Mouse (Mus musculus): ENCODE data around the gene Klhl18.

DNA sequence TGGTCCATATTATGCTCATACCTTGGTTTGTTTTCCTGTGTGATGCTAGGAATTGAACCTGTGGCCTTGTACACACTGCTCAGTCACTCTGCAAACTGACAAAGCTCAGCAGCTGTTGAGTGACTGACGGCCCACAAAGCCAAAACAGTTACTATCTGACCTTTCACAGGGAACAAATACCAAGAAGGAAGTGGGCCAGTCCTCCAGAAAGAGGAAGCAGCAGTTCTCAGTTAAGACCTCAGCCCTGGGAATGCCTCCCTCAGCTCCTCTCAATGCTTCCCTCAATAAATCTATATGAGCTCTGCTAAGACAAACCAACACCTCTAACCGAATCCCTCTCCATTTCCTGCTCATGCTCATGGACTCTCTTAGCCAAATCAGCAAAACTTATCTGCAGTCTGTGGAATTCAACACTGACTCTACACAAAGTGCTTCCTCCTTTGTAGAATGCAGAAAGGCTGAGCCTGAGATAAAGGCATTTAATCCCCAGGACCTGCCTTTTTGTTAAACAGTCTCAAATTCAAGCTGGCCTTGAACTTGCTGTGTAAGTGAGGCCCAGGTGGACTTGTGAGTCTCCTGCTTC, 17.3 kb downstream of the Klhl18 start:
- TF ChIP-seq GATA1 (IDR thresholded peaks at IDR 0.05; ENCODE audit: low read length) (no peak), TAL1 (IDR thresholded peaks at IDR 0.05; ENCODE audit: low read length) (no peak)
